Mouse (Mus musculus): ENCODE results near the gene Tex44. TPM values are rescaled to one million over a fixed set of nuclear protein-coding genes. Genes with fewer than 3 reads are reported as not detected.

The Tex44 gene
- polyA plus RNA-seq, 2 experiments: not detected

- TF ChIP-seq POLR2A (IDR thresholded peaks at IDR 0.05; ENCODE audit: borderline replicate concordance, extremely low read depth, insufficient read depth, insufficient read length): no peak
- ATAC-seq (ENCODE audit: low FRiP score, low read depth): no peak
- no peak overlapping the region for H3K4me3 ChIP-seq (replicated peaks; ENCODE audit: low read length)
- WGBS: 79% methylated on average over 8 of the region's 8 CpGs
- no peak for DNase-seq (ENCODE audit: low spot score)
- H3K27ac ChIP-seq (replicated peaks; ENCODE audit: low read depth, low read length): no peak overlapping the region
- H3K9ac ChIP-seq (ENCODE audit: low read depth, low read length, severe bottlenecking): no peak overlapping the region
- no peaks in the 10 kb centered on the region for H3K27me3 ChIP-seq (ENCODE audit: control insufficient read depth, insufficient read depth, low read length)
- no peaks in the 10 kb centered on the region for H3K36me3 ChIP-seq (ENCODE audit: control insufficient read depth, insufficient read depth, low read length)
- no peaks in the 10 kb centered on the region for H3K9me3 ChIP-seq (ENCODE audit: control insufficient read depth, low read length)
- H3K4me2 ChIP-seq (replicated peaks; ENCODE audit: low read depth, low read length, severe bottlenecking): no peak overlapping the region
- H3K4me1 ChIP-seq (ENCODE audit: control insufficient read depth, insufficient read depth, low read length): no peaks in the 10 kb centered on the region
Observed at GRCm38 (mm10) chr1:86406914-86407313, 19.2 kb upstream of the Tex44 start.

DNA sequence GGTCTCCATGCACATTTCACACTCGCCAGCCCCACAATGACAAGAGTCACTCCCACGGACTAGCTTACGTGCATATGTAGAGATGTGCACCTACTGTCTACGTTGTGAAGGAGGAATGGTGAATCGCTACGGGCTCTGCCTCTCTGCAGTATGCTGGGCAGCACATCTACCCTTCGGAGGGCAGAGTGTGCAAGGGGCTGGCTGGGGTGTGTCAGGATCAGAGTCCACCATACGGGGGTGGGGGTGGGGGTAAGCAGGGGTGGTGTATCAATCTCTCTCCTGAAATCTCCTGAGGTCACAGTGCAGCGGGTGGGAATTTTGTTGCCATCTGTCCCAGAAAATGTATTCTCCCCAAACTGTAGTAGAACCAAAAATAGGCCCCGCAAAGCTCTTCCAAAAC, 17.6 kb upstream of the Tex44 start:
- Histone ChIP-seq H3K27me3 (ENCODE audit: control insufficient read depth, insufficient read depth, low read length) (no peaks in the 10 kb centered on the region), H3K9ac (ENCODE audit: low read depth, low read length, severe bottlenecking) (no peak overlapping the region), H3K36me3 (ENCODE audit: control insufficient read depth, insufficient read depth, low read length) (no peaks in the 10 kb centered on the region), H3K4me2 (replicated peaks; ENCODE audit: low read depth, low read length, severe bottlenecking) (no peak overlapping the region), H3K9me3 (ENCODE audit: control insufficient read depth, low read length) (no peaks in the 10 kb centered on the region), H3K4me1 (ENCODE audit: control insufficient read depth, insufficient read depth, low read length) (no peaks in the 10 kb centered on the region), H3K27ac (replicated peaks; ENCODE audit: low read depth, low read length) (no peak overlapping the region), H3K4me3 (replicated peaks; ENCODE audit: low read length) (no peak overlapping the region)
- no peak for TF ChIP-seq POLR2A (IDR thresholded peaks at IDR 0.05; ENCODE audit: borderline replicate concordance, extremely low read depth, insufficient read depth, insufficient read length)
- DNase-seq (ENCODE audit: low spot score): no peak
- no peak for ATAC-seq (ENCODE audit: low FRiP score, low read depth)
- 88% methylated on average over 10 of the region's 10 CpGs for WGBS

GRCm38 (mm10) chr1:86409476-86409875, 16.7 kb upstream of the Tex44 start:
- no peak overlapping the region for H3K27ac ChIP-seq (replicated peaks; ENCODE audit: low read depth, low read length)
- no peak overlapping the region for H3K4me2 ChIP-seq (replicated peaks; ENCODE audit: low read depth, low read length, severe bottlenecking)
- no peaks in the 10 kb centered on the region for H3K36me3 ChIP-seq (ENCODE audit: control insufficient read depth, insufficient read depth, low read length)
- no peaks in the 10 kb centered on the region for H3K9me3 ChIP-seq (ENCODE audit: control insufficient read depth, low read length)
- H3K4me3 ChIP-seq (replicated peaks; ENCODE audit: low read length): no peak overlapping the region
- H3K4me1 ChIP-seq (ENCODE audit: control insufficient read depth, insufficient read depth, low read length): no peaks in the 10 kb centered on the region
- ATAC-seq (ENCODE audit: low FRiP score, low read depth): no peak
- 86% methylated on average over 2 of the region's 2 CpGs for WGBS
- H3K9ac ChIP-seq (ENCODE audit: low read depth, low read length, severe bottlenecking): no peak overlapping the region
- H3K27me3 ChIP-seq (ENCODE audit: control insufficient read depth, insufficient read depth, low read length): no peaks in the 10 kb centered on the region
- TF ChIP-seq POLR2A (IDR thresholded peaks at IDR 0.05; ENCODE audit: borderline replicate concordance, extremely low read depth, insufficient read depth, insufficient read length): no peak
- DNase-seq (ENCODE audit: low spot score): no peak

DNA sequence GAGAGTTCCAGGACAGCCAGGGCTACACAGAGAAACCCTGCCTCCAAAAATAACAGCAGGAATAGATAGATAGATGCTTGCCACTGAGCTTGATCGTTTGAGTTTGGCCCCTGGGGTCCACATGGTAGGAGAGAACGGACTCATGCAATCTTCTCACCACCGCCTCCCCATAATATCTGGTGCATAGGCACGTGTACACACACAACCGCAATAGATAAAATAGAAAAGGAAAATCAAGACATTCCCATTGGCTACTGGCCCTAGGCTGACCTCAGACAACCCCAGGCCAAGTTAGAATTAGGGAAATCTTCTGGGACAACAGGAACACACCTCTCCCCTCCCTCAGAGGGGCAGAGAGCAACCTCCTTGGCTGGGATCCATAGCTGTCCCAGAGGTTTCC, 11.4 kb upstream of the Tex44 start:
- Histone ChIP-seq H3K4me2 (replicated peaks; ENCODE audit: low read depth, low read length, severe bottlenecking) (no peak overlapping the region), H3K4me3 (replicated peaks; ENCODE audit: low read length) (no peak overlapping the region), H3K27ac (replicated peaks; ENCODE audit: low read depth, low read length) (no peak overlapping the region), H3K9ac (ENCODE audit: low read depth, low read length, severe bottlenecking) (no peak overlapping the region), H3K4me1 (ENCODE audit: control insufficient read depth, insufficient read depth, low read length) (no peaks in the 10 kb centered on the region), H3K27me3 (ENCODE audit: control insufficient read depth, insufficient read depth, low read length) (no peaks in the 10 kb centered on the region), H3K36me3 (ENCODE audit: control insufficient read depth, insufficient read depth, low read length) (no peaks in the 10 kb centered on the region), H3K9me3 (ENCODE audit: control insufficient read depth, low read length) (no peaks in the 10 kb centered on the region)
- no peak for TF ChIP-seq POLR2A (IDR thresholded peaks at IDR 0.05; ENCODE audit: borderline replicate concordance, extremely low read depth, insufficient read depth, insufficient read length)
- DNase-seq (ENCODE audit: low spot score) (no peak), ATAC-seq (ENCODE audit: low FRiP score, low read depth) (no peak)
- 75% methylated on average over 5 of the region's 5 CpGs for WGBS

GRCm38 (mm10) chr1:86415144-86415543, 11.0 kb upstream of the Tex44 start:
- DNase-seq (ENCODE audit: low spot score): no peak
- no peaks in the 10 kb centered on the region for H3K4me1 ChIP-seq (ENCODE audit: control insufficient read depth, insufficient read depth, low read length)
- no peaks in the 10 kb centered on the region for H3K27me3 ChIP-seq (ENCODE audit: control insufficient read depth, insufficient read depth, low read length)
- H3K4me2 ChIP-seq (replicated peaks; ENCODE audit: low read depth, low read length, severe bottlenecking): no peak overlapping the region
- 77% methylated on average over 2 of the region's 2 CpGs for WGBS
- no peak for ATAC-seq (ENCODE audit: low FRiP score, low read depth)
- H3K27ac ChIP-seq (replicated peaks; ENCODE audit: low read depth, low read length): no peak overlapping the region
- no peaks in the 10 kb centered on the region for H3K36me3 ChIP-seq (ENCODE audit: control insufficient read depth, insufficient read depth, low read length)
- no peak overlapping the region for H3K9ac ChIP-seq (ENCODE audit: low read depth, low read length, severe bottlenecking)
- TF ChIP-seq POLR2A (IDR thresholded peaks at IDR 0.05; ENCODE audit: borderline replicate concordance, extremely low read depth, insufficient read depth, insufficient read length): no peak
- no peak overlapping the region for H3K4me3 ChIP-seq (replicated peaks; ENCODE audit: low read length)
- H3K9me3 ChIP-seq (ENCODE audit: control insufficient read depth, low read length): no peaks in the 10 kb centered on the region

GRCm38 (mm10) chr1:86415612-86416184, 10.4 kb upstream of the Tex44 start:
- ATAC-seq (ENCODE audit: low FRiP score, low read depth) (no peak), DNase-seq (ENCODE audit: low spot score) (no peak)
- no peak overlapping the region for H3K4me3 ChIP-seq (replicated peaks; ENCODE audit: low read length)
- 67% methylated on average over 7 of the region's 7 CpGs for WGBS
- H3K27ac ChIP-seq (replicated peaks; ENCODE audit: low read depth, low read length): no peak overlapping the region
- H3K4me1 ChIP-seq (ENCODE audit: control insufficient read depth, insufficient read depth, low read length): no peaks in the 10 kb centered on the region
- no peak overlapping the region for H3K9ac ChIP-seq (ENCODE audit: low read depth, low read length, severe bottlenecking)
- H3K9me3 ChIP-seq (ENCODE audit: control insufficient read depth, low read length): no peaks in the 10 kb centered on the region
- H3K4me2 ChIP-seq (replicated peaks; ENCODE audit: low read depth, low read length, severe bottlenecking): no peak overlapping the region
- no peak for TF ChIP-seq POLR2A (IDR thresholded peaks at IDR 0.05; ENCODE audit: borderline replicate concordance, extremely low read depth, insufficient read depth, insufficient read length)
- H3K27me3 ChIP-seq (ENCODE audit: control insufficient read depth, insufficient read depth, low read length): no peaks in the 10 kb centered on the region
- H3K36me3 ChIP-seq (ENCODE audit: control insufficient read depth, insufficient read depth, low read length): no peaks in the 10 kb centered on the region
